Mouse (Mus musculus) testis, adult 2 months (tissue): ENCODE measurements around the gene Hoxa3. TPM values are rescaled to one million over a fixed set of nuclear protein-coding genes. Genes with fewer than 3 reads are reported as not detected.

Experiments used
- H3K27ac ChIP-seq: fragments of 200-500 bp; 2 replicates; pipeline ENCODE4 v1.5.1; 2012; ENCODE audit warnings: low read depth, low read length; ENCODE audit not compliant: control insufficient read depth, insufficient read depth
- H3K27me3 ChIP-seq: fragments of 200-500 bp; 2 replicates; pipeline ENCODE4 v1.6.1; 2012; ENCODE audit warnings: mild to moderate bottlenecking, low read length, moderate library complexity; ENCODE audit not compliant: control insufficient read depth, insufficient read depth
- H3K36me3 ChIP-seq: fragments of 200-500 bp; 2 replicates; pipeline ENCODE4 v1.6.1; 2012; ENCODE audit warnings: mild to moderate bottlenecking, low read length; ENCODE audit not compliant: control insufficient read depth, insufficient read depth
- H3K4me1 ChIP-seq: fragments of 200-500 bp; 2 replicates; pipeline ENCODE4 v1.6.1; 2012; ENCODE audit warnings: low read length; ENCODE audit not compliant: control insufficient read depth, insufficient read depth
- H3K4me3 ChIP-seq: fragments of 200-500 bp; 2 replicates; pipeline ENCODE4 v1.5.1; 2012; ENCODE audit warnings: low read depth, mild to moderate bottlenecking, low read length, moderate library complexity, mixed read lengths; ENCODE audit not compliant: control insufficient read depth
- CTCF ChIP-seq: fragments of 200-500 bp; IDR thresholded peaks from 2 replicates; pipeline ENCODE4 v1.5.1; 2012; ENCODE audit warnings: low read depth, mild to moderate bottlenecking, inconsistent platforms, low read length, moderate library complexity; ENCODE audit not compliant: control insufficient read depth, insufficient read depth, insufficient replicate concordance
- POLR2A ChIP-seq: fragments of 200-500 bp; IDR thresholded peaks from 2 replicates; pipeline ENCODE4 v1.6.1; 2012; ENCODE audit warnings: low read depth, mild to moderate bottlenecking, inconsistent platforms, low read length, moderate library complexity; ENCODE audit not compliant: control insufficient read depth
- polyA plus RNA-seq: library from polyadenylated mRNA; depleted of rRNA; stranded (reverse); fragments of >200 nt; gene quantifications from 2 replicates; pipeline ENCODE4 v1.2.3, GENCODE M21; 2012

Hoxa3 gene
- polyA plus RNA-seq, 1 experiment = 5.8 TPM

GRCm38 (mm10) chr6:52256956-52257355 lies 43.8 kb upstream of the Hoxa3 start:
- Histone ChIP-seq H3K27ac (no peak overlapping the region), H3K4me3 (no peak overlapping the region), H3K36me3 (no peaks in the 10 kb centered on the region), H3K4me1 (peaks cover 18% of the 10 kb centered on the region), H3K27me3 (peaks cover 14% of the 10 kb centered on the region)
- TF ChIP-seq CTCF = peak; percentile 18; the same call in 1 of the 2 replicates
- no peak for TF ChIP-seq POLR2A

GRCm38 (mm10) chr6:52253511-52254500 lies 40.7 kb upstream of the Hoxa3 start:
- H3K4me1 ChIP-seq = peaks cover 11% of the 10 kb centered on the region
- peaks cover 13% of the 10 kb centered on the region for H3K27me3 ChIP-seq
- TF ChIP-seq CTCF = no peak
- no peak for TF ChIP-seq POLR2A
- H3K27ac ChIP-seq = no peak overlapping the region
- H3K4me3 ChIP-seq = peak overlapping the region; percentile 53
- H3K36me3 ChIP-seq = no peaks in the 10 kb centered on the region

GRCm38 (mm10) chr6:52252775-52253376 lies 39.7 kb upstream of the Hoxa3 start:
- H3K4me1 ChIP-seq = peaks cover 13% of the 10 kb centered on the region
- TF ChIP-seq CTCF (no peak), POLR2A (no peak)
- H3K4me3 ChIP-seq = no peak overlapping the region

GRCm38 (mm10) chr6:52252016-52252774 lies 39.1 kb upstream of the Hoxa3 start:
- Histone ChIP-seq H3K4me3 (no peak overlapping the region), H3K4me1 (peaks cover 13% of the 10 kb centered on the region), H3K36me3 (no peaks in the 10 kb centered on the region), H3K27me3 (peaks cover 19% of the 10 kb centered on the region), H3K27ac (no peak overlapping the region)
- TF ChIP-seq POLR2A = no peak

More at GRCm38 (mm10) chr6:52252775-52253376, 39.7 kb upstream of the Hoxa3 start:
- H3K27me3 ChIP-seq = peaks cover 16% of the 10 kb centered on the region
- H3K27ac ChIP-seq = no peak overlapping the region
- H3K36me3 ChIP-seq = no peaks in the 10 kb centered on the region

GRCm38 (mm10) chr6:52251177-52251879 lies 38.2 kb upstream of the Hoxa3 start:
- no peak for TF ChIP-seq POLR2A
- TF ChIP-seq CTCF = no peak

GRCm38 (mm10) chr6:52249826-52250225 lies 36.7 kb upstream of the Hoxa3 start:
- peaks cover 15% of the 10 kb centered on the region for H3K4me1 ChIP-seq
- no peak overlapping the region for H3K27ac ChIP-seq

More at GRCm38 (mm10) chr6:52251177-52251879, 38.2 kb upstream of the Hoxa3 start:
- peaks cover 14% of the 10 kb centered on the region for H3K4me1 ChIP-seq
- no peak overlapping the region for H3K4me3 ChIP-seq
- H3K36me3 ChIP-seq = no peaks in the 10 kb centered on the region
- no peak overlapping the region for H3K27ac ChIP-seq
- H3K27me3 ChIP-seq = peaks cover 20% of the 10 kb centered on the region

GRCm38 (mm10) chr6:52249415-52249738 lies 36.2 kb upstream of the Hoxa3 start:
- TF ChIP-seq CTCF (no peak), POLR2A (no peak)
- peaks cover 28% of the 10 kb centered on the region for H3K27me3 ChIP-seq
- H3K27ac ChIP-seq = no peak overlapping the region
- H3K4me3 ChIP-seq = no peak overlapping the region
- peaks cover 15% of the 10 kb centered on the region for H3K4me1 ChIP-seq
- no peaks in the 10 kb centered on the region for H3K36me3 ChIP-seq

More at GRCm38 (mm10) chr6:52249826-52250225, 36.7 kb upstream of the Hoxa3 start:
- Histone ChIP-seq H3K36me3 (no peaks in the 10 kb centered on the region), H3K4me3 (no peak overlapping the region), H3K27me3 (peaks cover 26% of the 10 kb centered on the region)
- TF ChIP-seq POLR2A (no peak), CTCF (no peak)
